Mouse (Mus musculus) adrenal gland, postnatal 14 days (tissue): ENCODE data around the gene Triobp. TPM values are rescaled to one million over a fixed set of nuclear protein-coding genes. Genes with fewer than 3 reads are reported as not detected.
A peak's percentile ranks its signal among the peaks of the same experiment; 100 is the strongest.
"Not testable (repeated sequence)": the region's sequence is repeated elsewhere in the genome, so short reads cannot be mapped to it uniquely, and the experiment has no call there.

Source experiments
- DNase-seq: peaks from one replicate; pipeline ENCODE4 v3.0.0; 2021; ENCODE audit warnings: mixed read lengths
- microRNA-seq, 2 experiments: library from miRNA; unstranded; fragments of <30 nt; microRNA quantifications; one replicate each; pipeline ENCODE4 v1.2.0; 2021
- total RNA-seq: library from RNA; stranded (reverse); gene quantifications from 2 replicates; pipeline ENCODE4 v1.2.3, GENCODE M21; 2021

Gene Triobp
- total RNA-seq, 1 experiment from 2014 or later, result 82.2 TPM

- peak; percentile 94 for DNase-seq
These were observed 83.3 kb downstream of the Triobp start for GRCm38 (mm10) chr15:79030551-79031435.

DNA sequence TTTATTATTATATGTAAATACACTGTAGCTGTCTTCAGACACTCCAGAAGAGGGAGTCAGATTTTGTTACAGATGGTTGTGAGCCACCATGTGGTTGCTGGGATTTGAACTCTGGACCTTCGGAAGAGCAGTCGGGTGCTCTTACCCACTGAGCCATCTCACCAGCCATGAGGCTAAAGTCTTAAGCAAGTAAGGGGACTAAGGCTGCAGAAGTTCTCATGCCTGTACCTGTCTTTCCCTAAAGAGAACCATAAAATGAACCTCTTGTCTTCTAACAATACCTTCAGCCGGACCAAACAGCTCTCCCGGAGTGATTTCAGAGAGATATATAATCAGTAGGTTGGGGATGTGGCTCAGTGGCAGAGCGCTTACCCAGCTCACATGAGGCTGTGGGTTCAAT is 84.4 kb downstream of the Triobp start:
- DNase-seq, result not testable (repeated sequence)

DNA sequence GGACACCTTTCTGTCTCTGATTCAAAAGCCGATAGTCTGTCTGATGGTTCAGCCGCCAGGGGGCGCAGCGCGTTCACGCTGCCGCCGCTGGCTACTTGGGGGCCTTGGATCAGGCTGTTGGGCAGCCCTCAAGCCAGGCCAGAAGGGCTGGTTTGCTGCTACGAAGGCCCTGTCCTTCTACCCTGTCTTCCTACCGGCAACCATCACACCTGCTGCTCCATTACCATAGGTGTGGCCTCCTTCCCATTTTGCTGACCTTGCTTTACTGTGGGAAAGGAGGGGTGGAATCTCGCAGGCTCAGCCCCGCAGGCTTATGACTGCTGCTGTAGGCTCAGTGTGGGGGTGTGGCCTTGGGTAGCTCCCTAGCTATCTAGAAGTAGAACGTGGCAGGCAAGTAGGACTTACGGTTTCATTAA is 90.4 kb downstream of the Triobp start:
- peak; percentile 89 for DNase-seq

GRCm38 (mm10) chr15:79038331-79038730 is 90.8 kb downstream of the Triobp start:
- no peak for DNase-seq

- DNase-seq, result peak; percentile 94
These were observed 91.3 kb downstream of the Triobp start for GRCm38 (mm10) chr15:79038853-79039252.

DNA sequence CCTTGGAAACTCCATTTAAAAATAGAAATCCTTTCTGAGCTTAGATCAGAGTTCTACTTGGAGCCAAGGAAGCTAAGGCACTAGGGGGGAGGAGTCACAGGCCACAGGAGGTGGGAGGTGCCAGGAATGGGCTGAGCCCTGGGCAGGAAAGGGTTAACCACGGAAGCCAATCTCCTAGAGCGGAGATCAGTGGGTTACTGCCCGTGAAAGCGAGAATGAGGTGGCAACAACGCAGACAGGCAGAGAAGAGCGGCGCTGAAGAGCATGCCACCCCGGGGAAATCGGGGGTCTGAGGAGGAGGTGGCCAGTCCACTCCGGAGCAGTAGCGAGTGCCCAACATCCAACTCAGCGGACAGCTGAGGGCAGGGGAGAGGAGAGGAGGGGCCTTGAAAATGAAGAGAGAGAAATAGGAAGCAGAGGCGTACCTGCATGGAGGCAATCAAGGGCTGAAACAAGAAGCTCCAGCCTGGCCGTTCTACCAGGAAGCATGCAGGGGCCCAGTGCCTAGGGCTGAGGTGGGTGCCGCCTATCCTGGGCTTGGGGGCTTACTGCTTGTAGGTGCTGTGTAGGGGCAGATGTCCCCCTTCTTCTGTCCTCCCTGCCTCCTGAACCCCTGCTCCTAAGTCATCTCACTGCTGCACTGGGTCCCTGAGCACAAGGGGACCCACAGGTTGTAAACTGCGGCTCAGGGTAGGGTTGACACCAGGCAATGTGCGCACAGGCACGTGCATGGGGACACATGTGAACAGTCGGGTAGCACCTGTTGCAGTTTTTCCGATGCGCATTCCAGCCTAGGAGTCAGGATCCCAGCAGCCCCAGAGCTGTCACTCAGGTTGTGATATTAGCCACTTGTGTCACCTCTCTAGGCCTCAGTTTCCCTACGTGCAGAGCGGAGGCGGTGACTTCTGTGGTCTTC is 93.2 kb downstream of the Triobp start:
- peak; percentile 47 for DNase-seq

- DNase-seq, result no peak
These were observed 94.1 kb downstream of the Triobp start, which contains the start of gene Galr3 for GRCm38 (mm10) chr15:79041585-79041984. Gene Galr3 (plus strand): TSS chr15:79041885.

DNA sequence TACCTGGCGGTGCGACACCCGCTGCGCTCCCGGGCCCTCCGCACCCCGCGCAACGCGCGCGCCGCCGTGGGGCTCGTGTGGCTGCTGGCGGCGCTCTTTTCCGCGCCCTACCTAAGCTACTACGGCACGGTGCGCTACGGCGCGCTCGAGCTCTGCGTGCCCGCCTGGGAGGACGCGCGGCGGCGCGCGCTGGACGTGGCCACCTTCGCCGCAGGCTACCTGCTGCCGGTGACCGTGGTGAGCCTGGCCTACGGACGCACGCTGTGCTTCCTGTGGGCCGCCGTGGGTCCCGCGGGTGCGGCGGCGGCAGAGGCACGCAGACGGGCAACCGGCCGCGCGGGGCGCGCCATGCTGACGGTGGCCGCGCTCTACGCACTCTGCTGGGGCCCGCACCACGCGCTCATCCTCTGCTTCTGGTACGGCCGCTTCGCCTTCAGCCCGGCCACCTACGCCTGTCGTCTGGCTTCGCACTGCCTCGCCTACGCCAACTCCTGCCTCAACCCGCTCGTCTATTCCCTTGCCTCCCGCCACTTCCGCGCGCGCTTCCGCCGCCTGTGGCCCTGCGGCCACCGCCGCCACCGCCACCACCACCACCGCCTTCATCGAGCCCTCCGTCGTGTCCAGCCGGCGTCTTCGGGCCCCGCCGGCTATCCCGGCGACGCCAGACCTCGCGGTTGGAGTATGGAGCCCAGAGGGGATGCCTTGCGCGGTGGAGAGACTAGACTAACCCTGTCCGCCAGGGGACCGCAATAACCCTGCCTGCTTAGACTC is 95.4 kb downstream of the Triobp start:
- peak; percentile 44 for DNase-seq

DNA sequence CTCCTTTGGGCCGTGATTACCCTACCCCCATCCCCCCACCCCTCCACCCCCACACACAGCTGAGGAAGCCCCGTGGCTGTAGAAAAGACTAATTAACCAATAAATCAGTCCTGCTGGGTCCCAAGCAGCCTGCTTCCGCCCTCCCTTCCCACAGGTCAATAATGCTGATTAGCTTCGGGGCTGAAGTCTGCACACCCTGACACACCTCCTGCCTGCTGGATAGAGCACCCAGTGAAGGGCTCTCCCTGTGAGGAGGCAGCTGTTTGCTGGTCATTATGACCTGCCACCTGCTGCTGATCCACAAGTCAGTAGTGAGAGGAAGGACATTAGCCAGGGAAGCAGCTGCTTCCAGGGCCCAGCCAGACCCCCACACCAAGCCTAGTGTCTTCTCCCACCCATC is 97.3 kb downstream of the Triobp start:
- DNase-seq, result no peak

- DNase-seq, result no peak
These were observed 100.7 kb downstream of the Triobp start for GRCm38 (mm10) chr15:79048186-79048585.

DNA sequence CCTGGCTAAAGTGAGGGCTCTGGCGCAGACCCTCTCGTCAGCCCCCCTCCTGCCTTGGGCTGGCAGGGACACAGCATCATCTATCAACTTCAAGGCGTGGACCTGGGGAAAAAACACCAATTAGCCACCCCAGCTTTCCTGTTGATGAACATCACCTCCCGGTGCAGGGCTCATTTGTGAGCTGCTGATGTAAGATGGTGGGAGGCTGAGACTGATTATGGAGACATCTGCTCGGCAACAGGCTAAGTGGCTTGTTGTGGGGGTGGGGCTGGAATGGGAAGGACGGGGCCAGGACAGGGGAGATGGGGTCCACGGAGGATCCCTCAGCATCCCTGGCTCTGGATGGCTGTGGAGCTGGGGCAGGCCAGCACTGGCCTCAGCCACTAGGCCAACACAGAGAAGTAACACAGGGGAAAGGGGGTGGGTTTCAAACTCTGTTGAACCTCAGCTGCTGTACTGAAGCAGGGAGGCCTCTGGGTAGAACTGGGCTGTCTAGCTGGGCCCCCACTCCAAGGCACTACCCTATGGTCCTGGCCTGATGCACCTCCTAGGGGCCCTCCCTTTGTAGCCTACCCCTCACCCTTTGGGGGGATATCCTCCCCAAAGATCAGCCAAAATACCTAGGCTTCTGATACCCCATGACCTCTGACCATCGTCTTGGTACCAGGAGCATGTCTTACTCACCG is 102.8 kb downstream of the Triobp start:
- DNase-seq, result no peak

DNA sequence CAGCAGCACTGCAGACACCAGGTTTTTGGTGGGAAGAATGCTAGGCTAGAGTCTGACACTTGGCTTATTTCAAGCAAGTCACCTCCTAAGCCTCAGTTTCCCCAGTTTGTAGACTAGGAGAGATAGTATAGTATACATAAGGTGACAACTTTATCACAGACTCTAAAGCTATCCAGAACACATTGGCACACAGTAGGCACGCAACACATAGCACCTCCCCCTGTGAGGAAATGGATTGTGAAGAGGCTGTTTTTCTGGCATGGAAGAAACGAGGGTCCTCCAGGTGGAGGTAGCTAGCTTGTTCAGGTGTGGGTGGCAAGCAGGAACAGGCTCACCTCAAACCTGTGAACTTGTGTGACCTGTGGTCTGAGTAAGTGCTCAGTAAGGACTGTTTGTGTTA is 103.4 kb downstream of the Triobp start:
- DNase-seq, result no peak

GRCm38 (mm10) chr15:79051461-79052360 is 104.2 kb downstream of the Triobp start:
- DNase-seq, result no peak

- DNase-seq, result no peak
These were observed 104.8 kb downstream of the Triobp start for GRCm38 (mm10) chr15:79052366-79052765.

Small RNAs within 50 kb of the gene (microRNA-seq; reads per million reads assigned to microRNA genes)
- 1.7 to 2.3 reads per million in 2 experiments for gene Mir6956

Other genes starting within 250 kb of the Triobp start
- 4.4 and 5.6 TPM in 2 replicates for gene Elfn2, start 229.0 kb upstream of the Triobp start, total RNA-seq
- 13.1 and 19.8 TPM in 2 replicates for gene Mfng, start 174.2 kb upstream of the Triobp start, total RNA-seq
- 10.6 and 12.7 TPM in 2 replicates for gene Card10, start 144.7 kb upstream of the Triobp start, total RNA-seq
- 44.5 and 45.1 TPM in 2 replicates for gene Cdc42ep1, start 105.1 kb upstream of the Triobp start, total RNA-seq
- 0.85 TPM in 1 of 2 replicates, not detected in the other for gene Lgals2, start 92.2 kb upstream of the Triobp start, total RNA-seq
- 51.7 and 52.0 TPM in 2 replicates for gene Gga1, start 70.5 kb upstream of the Triobp start, total RNA-seq
- gene Gm49510, start 48.1 kb upstream of the Triobp start, total RNA-seq, result not detected in 2 replicates
- gene Sh3bp1, start 48.0 kb upstream of the Triobp start, total RNA-seq, result 6.6 and 15.2 TPM in 2 replicates
- gene Pdxp, start 33.8 kb upstream of the Triobp start, total RNA-seq, result 4.4 and 6.2 TPM in 2 replicates
- 554 and 561 TPM in 2 replicates for gene Lgals1, start 21.0 kb upstream of the Triobp start, total RNA-seq
- gene Nol12, start 12.8 kb upstream of the Triobp start, total RNA-seq, result 37.0 and 44.4 TPM in 2 replicates
- 162 and 178 TPM in 2 replicates for gene H1f0, start 80.7 kb downstream of the Triobp start, total RNA-seq
- gene Galr3, start 94.2 kb downstream of the Triobp start, total RNA-seq, result 0.41 and 0.78 TPM in 2 replicates
- gene Ankrd54, start 115.2 kb downstream of the Triobp start, total RNA-seq, result 23.3 and 24.1 TPM in 2 replicates
- 171 and 177 TPM in 2 replicates for gene Eif3l, start 127.5 kb downstream of the Triobp start, total RNA-seq
- 34.3 and 41.0 TPM in 2 replicates for gene Micall1, start 161.2 kb downstream of the Triobp start, total RNA-seq
- gene Polr2f, start 193.3 kb downstream of the Triobp start, total RNA-seq, result 110 and 127 TPM in 2 replicates
- 4.4 and 4.7 TPM in 2 replicates for gene 1700088E04Rik, start 193.5 kb downstream of the Triobp start, total RNA-seq
- gene Sox10, start 217.5 kb downstream of the Triobp start, total RNA-seq, result 2.3 and 3.3 TPM in 2 replicates